Mouse (Mus musculus) B cell, adult 2 months (primary cell): ENCODE measurements around the gene Cryba4.

Experiments
- DNase-seq, 2 experiments: peaks; one replicate each; pipeline ENCODE4 v3.0.0; 2022

Gene Cryba4

GRCm38 (mm10) chr5:112252400-112252799, at the start of gene Cryba4:
Cryba4 (minus strand) TSS chr5:112252518.
- DNase-seq: no peak

- DNase-seq: no peak
Observed at GRCm38 (mm10) chr5:112301694-112302093, 49.4 kb upstream of the Cryba4 start.

- no peak for DNase-seq
Observed at GRCm38 (mm10) chr5:112300721-112301308, 48.5 kb upstream of the Cryba4 start.

GRCm38 (mm10) chr5:112300112-112300511, 47.8 kb upstream of the Cryba4 start:
- DNase-seq: no peak

- DNase-seq: no peak
Observed at GRCm38 (mm10) chr5:112299399-112299798, 47.1 kb upstream of the Cryba4 start.

GRCm38 (mm10) chr5:112298226-112298988, 46.1 kb upstream of the Cryba4 start:
- no peak for DNase-seq

- DNase-seq: peak; percentile 46 to 55
Observed at GRCm38 (mm10) chr5:112297257-112297656, 44.9 kb upstream of the Cryba4 start.

- DNase-seq: no peak
Observed at GRCm38 (mm10) chr5:112296404-112297181, 44.3 kb upstream of the Cryba4 start.

GRCm38 (mm10) chr5:112295564-112295963, 43.2 kb upstream of the Cryba4 start:
- no peak for DNase-seq

GRCm38 (mm10) chr5:112295162-112295561, 42.8 kb upstream of the Cryba4 start:
- no peak for DNase-seq

- no peak for DNase-seq
Observed at GRCm38 (mm10) chr5:112294696-112295095, 42.4 kb upstream of the Cryba4 start.

GRCm38 (mm10) chr5:112293800-112294199, 41.5 kb upstream of the Cryba4 start:
- no peak for DNase-seq

- DNase-seq: no peak
Observed at GRCm38 (mm10) chr5:112292343-112292980, 40.1 kb upstream of the Cryba4 start.

- peak; percentile 71 to 75 for DNase-seq
Observed at GRCm38 (mm10) chr5:112291866-112292265, 39.5 kb upstream of the Cryba4 start.

- no peak for DNase-seq
Observed at GRCm38 (mm10) chr5:112290536-112290880, 38.2 kb upstream of the Cryba4 start.

- DNase-seq: no peak
Observed at GRCm38 (mm10) chr5:112289819-112290535, 37.7 kb upstream of the Cryba4 start.

- no peak for DNase-seq
Observed at GRCm38 (mm10) chr5:112289236-112289635, 36.9 kb upstream of the Cryba4 start.

GRCm38 (mm10) chr5:112288193-112289141, 36.1 kb upstream of the Cryba4 start:
- DNase-seq: no peak

GRCm38 (mm10) chr5:112287652-112288051, 35.3 kb upstream of the Cryba4 start:
- no peak for DNase-seq

GRCm38 (mm10) chr5:112286984-112287641, 34.8 kb upstream of the Cryba4 start:
- DNase-seq: peak; percentile 84 to 87

GRCm38 (mm10) chr5:112286608-112286983, 34.3 kb upstream of the Cryba4 start:
- DNase-seq: peak in 1 of 2 experiments; percentile 63
